Mouse (Mus musculus) erythroblast, embryonic 14.5 days (primary cell): Measurements from ENCODE around the gene Gstm7.

ENCODE experiments used
- GATA1 ChIP-seq: IDR thresholded peaks from 2 replicates; pipeline ENCODE4 v1.6.1; 2012; ENCODE audit warnings: low read length, inconsistent platforms, mixed read lengths
- TAL1 ChIP-seq: IDR thresholded peaks from 3 replicates; pipeline ENCODE4 v1.6.1; 2012; ENCODE audit warnings: low read length, inconsistent platforms, mixed read lengths

DNA sequence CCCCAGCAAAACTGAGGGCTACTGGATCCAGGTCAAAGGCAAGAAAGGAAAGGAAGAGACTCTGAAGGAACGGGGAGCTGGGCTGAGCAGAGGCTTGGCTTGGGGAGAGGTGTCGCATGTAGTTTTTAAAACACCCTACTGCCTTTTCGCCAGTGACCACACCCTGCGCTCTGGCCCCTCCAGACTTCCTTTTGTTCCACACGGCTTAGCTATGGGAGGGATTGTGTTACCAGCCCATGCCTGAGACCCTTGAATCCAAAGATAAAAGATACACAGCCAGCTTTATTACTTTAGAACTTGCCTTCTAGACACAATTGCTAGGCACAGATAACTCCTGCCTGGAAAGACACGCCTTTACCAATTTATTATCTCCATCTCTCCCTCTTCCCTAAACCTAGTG is 25.7 kb downstream of the Gstm7 start:
- no peak for TF ChIP-seq TAL1
- no peak for TF ChIP-seq GATA1
